Mouse (Mus musculus) megakaryocyte, embryonic 14.5 days (primary cell): ENCODE results near the gene Armc2.

Source experiments
- FLI1 ChIP-seq: IDR thresholded peaks from 2 replicates; pipeline ENCODE4 v1.6.1; 2012; ENCODE audit warnings: low read length, inconsistent platforms, mixed read lengths
- GATA1 ChIP-seq: IDR thresholded peaks from 3 replicates; pipeline ENCODE4 v1.6.1; 2012; ENCODE audit warnings: mixed read lengths, low read length, inconsistent platforms, borderline replicate concordance

- TF ChIP-seq GATA1 (no peak), FLI1 (no peak)
Observed at GRCm38 (mm10) chr10:41995051-41995450, 23.2 kb downstream of the Armc2 start.
